Mouse (Mus musculus) megakaryocyte, embryonic 14.5 days (primary cell): ENCODE measurements around the gene Rpl4.

Experiments
- FLI1 ChIP-seq: IDR thresholded peaks from 2 replicates; pipeline ENCODE4 v1.6.1; 2012; ENCODE audit warnings: low read length, inconsistent platforms, mixed read lengths
- GATA1 ChIP-seq: IDR thresholded peaks from 3 replicates; pipeline ENCODE4 v1.6.1; 2012; ENCODE audit warnings: mixed read lengths, low read length, inconsistent platforms, borderline replicate concordance

DNA sequence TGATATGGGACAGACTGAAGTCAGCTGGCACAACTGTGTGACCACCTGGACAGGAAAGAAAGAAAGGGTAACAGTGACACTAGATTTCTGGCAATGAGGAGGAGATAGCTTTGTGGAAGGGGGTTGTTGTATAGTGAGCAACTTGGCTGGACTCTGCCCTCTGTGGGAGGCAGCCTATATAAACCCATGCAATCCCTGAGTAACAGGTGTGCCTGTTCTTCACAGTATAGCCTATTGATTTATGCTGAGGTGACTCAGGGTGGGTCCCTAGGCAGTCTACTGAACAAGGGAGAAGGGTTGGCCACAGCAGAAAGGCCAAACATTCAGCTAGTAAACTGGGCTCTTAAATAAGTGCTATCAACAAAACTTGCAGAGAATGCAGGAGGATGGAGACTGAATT lies 52.6 kb downstream of the Rpl4 start:
- no peak for TF ChIP-seq GATA1
- TF ChIP-seq FLI1, result no peak
